Mouse (Mus musculus): ENCODE results near the gene Emb. TPM values are rescaled to one million over a fixed set of nuclear protein-coding genes. Genes with fewer than 3 reads are reported as not detected.

Gene Emb
- polyA plus RNA-seq (2015; fragmentation: Nextera tagmentation; extraction: Ambion mirVana) = 12.0 and 16.1 TPM in 2 replicates

GRCm38 (mm10) chr13:117208236-117208635 is at the start of gene Emb:
Gene Emb (plus strand): TSS chr13:117208536.

DNA sequence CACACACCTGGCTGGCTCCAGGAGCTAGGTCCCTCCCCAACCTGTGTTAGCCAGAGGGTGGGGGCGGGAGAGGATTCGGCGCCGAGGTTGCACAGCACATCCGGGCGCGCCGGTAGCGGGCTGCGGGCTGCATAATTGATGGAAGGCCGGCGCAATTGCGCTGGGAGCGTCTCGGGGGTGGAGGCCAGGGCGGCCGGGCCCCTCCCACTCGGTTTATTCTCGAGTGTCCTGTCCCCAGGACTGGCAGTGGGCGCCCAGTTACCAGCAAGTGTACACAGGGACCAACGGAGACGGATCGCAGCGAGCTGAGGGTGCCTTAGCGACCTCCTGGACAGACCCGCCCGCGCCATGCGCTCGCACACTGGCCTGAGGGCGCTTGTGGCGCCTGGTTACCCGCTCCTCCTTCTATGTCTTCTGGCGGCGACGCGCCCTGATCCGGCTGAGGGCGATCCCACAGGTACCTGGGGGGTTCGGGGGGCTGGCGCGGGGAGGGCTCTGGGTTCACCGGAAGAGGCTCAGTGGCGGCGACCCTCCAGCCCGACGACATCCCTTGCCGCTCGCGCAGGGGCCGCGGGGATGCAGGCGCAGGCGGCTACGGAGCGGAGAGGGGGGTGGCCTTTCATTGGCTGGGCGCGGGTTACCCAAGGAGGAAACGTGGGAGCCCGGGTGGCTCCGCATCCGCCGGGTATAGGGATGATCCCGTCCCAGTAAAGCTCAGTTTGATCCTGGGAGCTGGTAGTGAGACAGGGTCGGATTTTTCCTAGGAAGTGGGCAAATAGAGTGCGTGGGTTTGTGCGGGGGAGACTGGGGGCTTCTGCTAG is 12.4 kb downstream of the Emb start, which contains the start of gene Gm17509:
Gene Gm17509, minus strand, starts transcription at position 575 of the 821 bp plus-strand sequence.

Other genes starting within 250 kb of the Emb start
- gene Parp8, start 183.0 kb upstream of the Emb start, polyA plus RNA-seq (2015; fragmentation: Nextera tagmentation; extraction: Ambion mirVana) = 24.4 and 28.7 TPM in 2 replicates
- 0.36 and 0.46 TPM in 2 replicates for gene Gm17509, start 12.5 kb downstream of the Emb start, polyA plus RNA-seq (2015; fragmentation: Nextera tagmentation; extraction: Ambion mirVana)